Mouse (Mus musculus) kidney, embryonic 14.5 days (tissue): ENCODE data around the gene Pou6f1. TPM values are rescaled to one million over a fixed set of nuclear protein-coding genes. Genes with fewer than 3 reads are reported as not detected.
A peak's percentile ranks its signal among the peaks of the same experiment; 100 is the strongest.

Experiments used
- ATAC-seq: fragments of 200-750 bp; cut with Nextera tagmentation; 2 replicates; pipeline ENCODE4 v1.8.0; 2017; ENCODE audit warnings: moderate number of reproducible peaks, mild to moderate bottlenecking, moderate TSS enrichment, moderate library complexity; ENCODE audit not compliant: low FRiP score, low TSS enrichment
- H3K27ac ChIP-seq: fragments of 300-500 bp; sonication (generic); 2 replicates; pipeline ENCODE4 v1.5.1; 2014; ENCODE audit warnings: low read depth, mild to moderate bottlenecking, low read length, moderate library complexity, mixed read lengths
- H3K27me3 ChIP-seq: fragments of 300-500 bp; sonication (generic); 2 replicates; pipeline ENCODE4 v1.6.1; 2014; ENCODE audit warnings: mild to moderate bottlenecking, low read length; ENCODE audit not compliant: control insufficient read depth, insufficient read depth
- H3K36me3 ChIP-seq: fragments of 300-500 bp; sonication (generic); 2 replicates; pipeline ENCODE4 v1.6.1; 2014; ENCODE audit warnings: low read length, mixed read lengths; ENCODE audit not compliant: control insufficient read depth, insufficient read depth
- H3K4me1 ChIP-seq: fragments of 300-500 bp; sonication (generic); 2 replicates; pipeline ENCODE4 v1.6.1; 2014; ENCODE audit warnings: low read length, mixed read lengths; ENCODE audit not compliant: control insufficient read depth, insufficient read depth
- H3K4me2 ChIP-seq: fragments of 300-500 bp; sonication (generic); replicated peaks from 2 replicates; pipeline ENCODE4 v1.6.1; 2014; ENCODE audit warnings: low read depth, mild to moderate bottlenecking, low read length
- H3K4me3 ChIP-seq: fragments of 300-500 bp; sonication (generic); 2 replicates; pipeline ENCODE4 v1.5.1; 2014; ENCODE audit warnings: mild to moderate bottlenecking, low read length
- H3K9ac ChIP-seq: fragments of 300-500 bp; sonication (generic); 2 replicates; pipeline ENCODE4 v1.6.1; 2014; ENCODE audit warnings: low read depth, mild to moderate bottlenecking, low read length, moderate library complexity
- H3K9me3 ChIP-seq: fragments of 300-500 bp; sonication (generic); 2 replicates; pipeline ENCODE4 v1.6.1; 2016; ENCODE audit warnings: low read length; ENCODE audit not compliant: control insufficient read depth
- WGBS: fragments of 180-500 bp; shearing (Covaris S2); extraction: QIAGEN DNeasy Blood & Tissue Kit; methylation state at CpG from one replicate; pipeline ENCODE4 v1.1.7; 2014; 5-methylcytosine and 5-hydroxymethylcytosine counted together
- polyA plus RNA-seq: library from polyadenylated mRNA; unstranded; fragments of >200 nt; fragmentation: Nextera tagmentation; extraction: Ambion mirVana; gene quantifications from 2 replicates; pipeline ENCODE4 v1.2.1, GENCODE M21; 2014

The Pou6f1 gene
- polyA plus RNA-seq, 1 experiment from 2014 or later = 14.6 TPM

DNA sequence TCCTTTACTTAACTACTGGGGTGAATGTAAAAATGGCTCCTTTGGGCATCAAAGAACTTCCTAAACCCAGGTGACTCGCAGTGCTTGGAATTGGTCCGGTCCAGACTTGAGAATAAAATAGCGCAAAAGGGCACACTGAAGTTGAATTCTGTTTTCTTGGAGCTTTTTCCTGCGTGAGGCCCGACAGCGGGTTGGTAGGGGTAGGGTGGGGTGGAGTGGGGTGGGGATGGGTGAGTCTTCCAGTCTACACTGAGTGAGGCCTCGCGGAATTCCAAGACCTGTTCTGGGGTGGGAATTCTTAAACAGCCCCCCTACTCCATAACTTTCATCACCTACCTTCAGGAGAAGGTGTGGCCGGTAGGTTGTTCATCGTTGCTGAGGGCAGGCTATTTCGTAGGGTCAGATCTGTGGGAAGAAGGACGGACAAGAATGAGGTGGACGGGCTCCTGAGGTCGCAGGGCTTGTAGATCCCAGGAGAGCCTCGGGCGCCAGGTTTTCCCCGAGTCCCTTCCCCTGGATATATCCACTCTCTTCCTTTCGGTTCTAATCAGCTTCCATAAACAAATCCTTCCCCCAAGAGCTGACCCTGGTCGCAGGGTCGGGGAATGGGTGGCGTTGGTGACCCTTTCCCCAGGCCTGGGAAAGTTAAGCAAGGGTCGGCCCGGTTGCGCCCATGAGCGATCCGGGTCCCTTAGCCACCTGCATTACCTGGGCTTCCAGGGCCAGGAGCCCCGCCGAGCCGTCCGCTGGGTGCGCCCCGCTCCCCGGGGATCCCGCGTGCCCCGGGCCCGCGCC lies 36.3 kb upstream of the Pou6f1 start:
- 3% methylated on average over 37 of the region's 38 CpGs for WGBS
- no peaks in the 10 kb centered on the region for H3K36me3 ChIP-seq
- H3K9me3 ChIP-seq = no peaks in the 10 kb centered on the region
- H3K27me3 ChIP-seq = peaks cover 25% of the 10 kb centered on the region
- peak overlapping the region; percentile 95 for H3K4me2 ChIP-seq
- H3K4me3 ChIP-seq = peak overlapping the region; percentile 62
- H3K9ac ChIP-seq = peak overlapping the region; percentile 53
- H3K4me1 ChIP-seq = peaks cover 26% of the 10 kb centered on the region; the same call in 1 of the 2 replicates
- H3K27ac ChIP-seq = no peak overlapping the region; the same call in 1 of the 2 replicates
- no peak for ATAC-seq

DNA sequence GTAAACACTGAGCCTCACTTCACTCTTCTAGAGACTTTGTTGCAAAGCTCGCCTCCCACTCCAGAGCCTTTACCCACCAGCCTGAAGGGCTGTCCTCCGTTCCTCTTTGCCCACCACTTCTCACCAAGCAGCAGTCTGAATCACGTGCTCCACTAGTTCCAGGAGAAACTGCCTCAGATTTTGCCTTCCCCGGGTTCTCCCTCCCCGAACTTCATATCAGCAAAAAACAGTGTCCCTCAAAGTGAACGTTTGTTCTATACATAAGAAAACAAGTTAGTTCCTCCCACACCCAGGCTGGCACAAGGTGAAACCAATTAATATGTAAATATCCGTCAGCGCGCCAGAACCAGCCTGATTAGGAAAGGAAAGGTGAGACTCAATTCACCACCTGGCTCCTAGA lies 35.5 kb upstream of the Pou6f1 start:
- peaks cover 26% of the 10 kb centered on the region; the same call in 1 of the 2 replicates for H3K4me1 ChIP-seq
- no peaks in the 10 kb centered on the region for H3K9me3 ChIP-seq
- peak overlapping the region; percentile 62 for H3K4me3 ChIP-seq
- ATAC-seq = no peak
- H3K4me2 ChIP-seq = peak overlapping the region; percentile 95; the same call in 1 of the 2 replicates
- H3K27ac ChIP-seq = no peak overlapping the region
- WGBS = 9% methylated on average over 9 of the region's 9 CpGs
- peaks cover 25% of the 10 kb centered on the region for H3K27me3 ChIP-seq
- H3K9ac ChIP-seq = 0 out of 2 replicates have a peak overlapping the region, but pooled peaks have one; percentile 12
- H3K36me3 ChIP-seq = no peaks in the 10 kb centered on the region

DNA sequence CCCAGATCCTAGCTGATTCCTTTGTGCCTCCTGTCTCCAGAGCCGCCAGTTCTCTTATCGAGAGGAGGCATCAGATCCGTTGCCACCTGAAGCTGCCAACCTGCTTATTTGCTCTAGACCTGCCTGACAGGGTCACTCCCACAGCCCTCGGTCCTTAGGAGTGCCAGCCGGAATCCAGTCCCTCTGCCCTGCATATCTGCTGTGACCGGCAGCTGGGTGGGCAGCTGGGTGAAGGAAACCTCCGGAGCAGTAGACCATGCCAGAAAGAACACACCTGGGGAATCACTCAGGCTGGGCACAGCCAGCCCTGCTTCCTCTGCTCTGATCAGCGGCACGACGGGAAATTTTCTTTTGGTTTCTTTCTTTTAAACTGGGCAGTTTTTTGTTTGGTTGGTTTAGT lies 33.6 kb upstream of the Pou6f1 start:
- no peak for ATAC-seq
- peaks cover 25% of the 10 kb centered on the region; the same call in 1 of the 2 replicates for H3K4me1 ChIP-seq
- H3K27ac ChIP-seq = no peak overlapping the region; the same call in 1 of the 2 replicates
- no peak overlapping the region for H3K4me2 ChIP-seq
- no peaks in the 10 kb centered on the region for H3K9me3 ChIP-seq
- no peak overlapping the region for H3K9ac ChIP-seq
- H3K4me3 ChIP-seq = no peak overlapping the region
- 41% methylated on average over 10 of the region's 10 CpGs for WGBS
- peaks cover 21% of the 10 kb centered on the region for H3K27me3 ChIP-seq
- no peaks in the 10 kb centered on the region for H3K36me3 ChIP-seq

DNA sequence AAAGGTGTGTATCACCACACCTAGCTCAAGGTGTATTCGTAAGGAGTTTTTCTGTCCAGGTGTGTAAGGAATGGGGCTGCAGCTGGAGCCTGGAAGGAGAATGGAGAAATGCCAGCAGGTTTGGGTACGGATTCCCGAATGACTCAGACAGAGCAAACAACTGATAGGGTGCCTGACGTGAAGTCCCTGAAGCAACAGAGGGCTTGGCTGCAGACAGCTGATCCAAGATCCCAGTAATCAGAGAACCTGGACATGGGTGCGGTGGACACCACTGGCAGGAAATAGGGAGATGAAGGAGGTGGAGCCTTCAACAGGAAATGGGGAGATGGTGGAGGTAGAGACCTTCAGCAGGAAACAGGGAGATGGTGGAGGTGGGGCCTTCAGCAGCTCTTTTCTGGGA lies 32.5 kb upstream of the Pou6f1 start:
- H3K9ac ChIP-seq = no peak overlapping the region
- no peak for ATAC-seq
- no peak overlapping the region for H3K4me3 ChIP-seq
- H3K27me3 ChIP-seq = peaks cover 21% of the 10 kb centered on the region
- H3K36me3 ChIP-seq = no peaks in the 10 kb centered on the region
- 86% methylated on average over 5 of the region's 5 CpGs for WGBS
- no peaks in the 10 kb centered on the region for H3K9me3 ChIP-seq
- H3K27ac ChIP-seq = no peak overlapping the region
- H3K4me1 ChIP-seq = peaks cover 17% of the 10 kb centered on the region; the same call in 1 of the 2 replicates
- no peak overlapping the region for H3K4me2 ChIP-seq

DNA sequence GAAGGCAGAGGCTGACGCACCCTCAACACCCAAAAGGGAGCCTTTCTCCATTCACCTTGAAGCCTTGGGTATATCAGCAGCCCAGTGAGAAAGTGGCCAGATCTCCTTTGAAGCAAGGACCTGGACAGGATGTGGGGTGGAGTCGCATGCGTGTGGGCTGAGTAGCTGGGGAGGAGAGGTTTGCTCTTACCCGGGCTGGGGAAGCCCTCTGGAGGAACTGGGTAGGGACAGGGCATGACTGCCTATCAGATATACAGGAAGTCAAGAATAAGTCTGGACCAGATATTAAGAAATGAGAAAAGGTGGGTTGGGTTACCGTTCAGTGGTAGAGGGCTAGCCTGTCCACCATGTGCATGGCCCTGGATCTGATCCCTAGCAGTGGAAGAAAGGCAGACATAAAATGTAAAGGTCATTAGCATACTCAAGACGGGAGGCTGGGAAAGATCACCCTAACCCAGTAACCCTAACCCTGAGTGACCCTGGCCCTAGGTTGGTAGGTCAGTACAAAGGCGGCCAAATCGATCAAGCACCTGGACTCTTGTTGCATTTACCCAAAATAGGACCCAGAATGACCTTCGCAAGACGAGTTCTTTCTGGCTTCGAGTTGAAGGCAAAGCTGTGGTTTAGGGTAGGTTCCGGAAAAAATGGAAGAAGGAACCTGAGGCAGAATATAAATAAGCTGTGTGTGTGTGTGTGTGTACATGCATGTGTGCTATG lies 31.8 kb upstream of the Pou6f1 start:
- 74% methylated on average over 12 of the region's 12 CpGs for WGBS
- Histone ChIP-seq H3K4me3 (no peak overlapping the region), H3K9ac (no peak overlapping the region), H3K4me1 (peaks cover 10% of the 10 kb centered on the region; the same call in 1 of the 2 replicates), H3K27me3 (peaks cover 21% of the 10 kb centered on the region), H3K4me2 (no peak overlapping the region), H3K36me3 (no peaks in the 10 kb centered on the region), H3K27ac (no peak overlapping the region), H3K9me3 (no peaks in the 10 kb centered on the region)
- ATAC-seq = no peak

DNA sequence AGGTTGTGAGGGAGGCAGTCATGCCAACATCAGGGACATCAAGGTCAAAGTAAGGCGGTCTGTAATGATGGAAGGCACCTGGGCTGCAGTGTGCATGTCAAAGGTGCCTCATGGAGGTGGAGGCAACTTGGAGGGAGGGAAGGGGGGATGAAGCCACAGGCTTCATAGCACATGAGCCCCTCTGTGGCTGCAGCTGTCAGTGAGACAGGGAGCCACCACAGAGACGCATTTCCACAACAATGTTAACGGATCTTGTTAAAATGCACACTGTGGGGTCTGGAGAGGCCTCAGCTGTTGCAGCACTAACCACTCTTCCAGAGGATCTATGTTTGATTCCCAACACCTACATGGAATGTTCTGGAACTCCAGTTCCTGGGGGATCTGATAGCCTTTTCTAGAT lies 30.3 kb upstream of the Pou6f1 start:
- ATAC-seq = no peak

DNA sequence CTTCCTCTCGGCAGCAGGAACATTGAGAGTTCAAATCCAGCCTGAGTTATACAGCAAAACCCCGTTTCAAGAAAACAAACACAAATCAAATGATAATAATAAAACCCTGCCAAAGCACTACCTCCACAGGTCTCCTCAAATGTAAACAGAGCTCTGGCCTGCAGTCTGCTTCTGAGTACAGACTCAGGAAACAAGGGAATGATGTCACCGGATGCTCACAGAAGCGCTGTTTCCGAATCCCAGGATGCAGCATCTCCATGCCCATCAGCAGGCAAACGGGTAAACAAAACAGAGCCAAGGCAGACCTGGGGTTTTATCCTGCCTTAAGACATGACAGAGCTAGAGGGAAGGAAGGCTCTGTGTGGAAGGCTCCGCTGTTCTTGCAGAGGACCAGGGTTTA lies 29.0 kb upstream of the Pou6f1 start:
- H3K4me3 ChIP-seq = no peak overlapping the region
- H3K4me1 ChIP-seq = no peaks in the 10 kb centered on the region
- 45% methylated on average over 7 of the region's 7 CpGs for WGBS
- H3K4me2 ChIP-seq = no peak overlapping the region
- no peaks in the 10 kb centered on the region for H3K9me3 ChIP-seq
- no peak overlapping the region for H3K9ac ChIP-seq
- no peak overlapping the region for H3K27ac ChIP-seq
- H3K36me3 ChIP-seq = no peaks in the 10 kb centered on the region
- ATAC-seq = no peak
- H3K27me3 ChIP-seq = no peaks in the 10 kb centered on the region

More for the DNA sequence above, 30.3 kb upstream of the Pou6f1 start:
- Histone ChIP-seq H3K4me1 (no peaks in the 10 kb centered on the region), H3K4me2 (no peak overlapping the region), H3K9me3 (no peaks in the 10 kb centered on the region), H3K9ac (no peak overlapping the region), H3K4me3 (no peak overlapping the region), H3K27me3 (peaks cover 7% of the 10 kb centered on the region), H3K27ac (no peak overlapping the region), H3K36me3 (no peaks in the 10 kb centered on the region)
- 65% methylated on average over 3 of the region's 3 CpGs for WGBS

DNA sequence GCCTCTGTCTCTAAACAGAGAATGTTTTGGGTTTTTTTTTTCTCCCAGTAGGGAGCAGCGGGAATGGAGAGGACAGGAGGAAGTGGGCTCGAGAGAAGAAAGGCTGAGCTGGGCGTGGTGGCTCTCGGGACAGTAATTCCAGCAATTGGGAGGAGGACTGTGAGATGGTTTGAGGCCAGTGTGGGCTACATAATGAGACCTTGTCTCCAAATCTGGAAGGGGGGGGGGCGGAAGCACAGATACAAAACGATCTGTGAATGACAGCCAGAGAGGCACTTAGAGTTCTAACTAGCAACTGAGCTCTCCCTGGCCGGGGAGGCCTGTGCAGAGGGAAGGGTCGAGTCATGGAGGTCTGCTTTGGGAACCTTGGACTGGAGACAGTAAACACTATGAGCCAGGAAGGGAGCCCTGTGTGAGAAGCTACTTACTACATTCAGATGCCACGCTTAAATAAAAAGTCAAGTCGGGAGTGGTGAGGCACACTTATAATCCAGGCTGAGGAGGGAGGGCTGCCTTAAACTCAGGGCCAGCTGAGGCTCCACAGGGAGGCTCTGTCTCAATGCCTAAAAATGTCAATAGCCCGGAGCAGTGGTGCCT lies 28.1 kb upstream of the Pou6f1 start:
- Histone ChIP-seq H3K4me3 (no peak overlapping the region), H3K27ac (no peak overlapping the region; the same call in 1 of the 2 replicates), H3K36me3 (no peaks in the 10 kb centered on the region), H3K4me1 (no peaks in the 10 kb centered on the region), H3K9me3 (no peaks in the 10 kb centered on the region), H3K9ac (no peak overlapping the region), H3K4me2 (no peak overlapping the region), H3K27me3 (no peaks in the 10 kb centered on the region)
- no peak for ATAC-seq
- WGBS = 8% methylated on average over 11 of the region's 11 CpGs
